Mouse (Mus musculus): ENCODE measurements around the gene Sfxn3.

The Sfxn3 gene

DNA sequence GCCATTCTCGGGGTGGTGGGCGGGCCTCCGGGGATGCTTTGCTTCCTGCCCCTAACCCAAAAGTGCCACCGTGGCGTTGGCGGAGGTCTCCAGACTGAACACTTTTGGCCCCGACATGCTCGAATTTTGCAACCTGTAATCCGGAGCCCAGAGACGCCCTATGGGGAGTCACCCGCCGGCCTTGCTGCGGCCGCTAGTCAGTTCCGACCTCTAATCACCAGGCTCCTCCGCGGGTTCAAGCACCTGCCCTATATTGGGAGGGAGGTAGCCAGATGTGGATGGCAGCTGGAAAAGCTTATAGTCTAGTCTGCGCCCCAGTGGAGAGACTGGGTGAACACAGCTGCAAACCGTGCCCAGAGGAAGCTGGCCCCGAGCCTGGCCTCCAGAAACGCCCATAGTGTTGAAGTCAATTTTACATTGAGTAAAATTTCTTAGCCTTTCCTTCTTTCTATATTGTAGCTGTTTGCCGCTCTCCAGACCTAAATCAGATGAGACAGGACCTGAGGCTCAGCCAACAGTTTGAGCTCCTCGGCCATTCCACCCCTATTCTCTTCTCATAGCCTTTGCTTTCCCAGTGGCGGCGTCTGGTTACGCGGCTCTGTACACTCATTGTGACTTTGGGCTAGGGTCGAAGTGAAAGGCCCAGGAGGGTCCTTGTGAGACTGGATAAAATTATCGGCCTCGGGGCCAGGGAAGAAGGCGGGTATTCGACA is 28.2 kb downstream of the Sfxn3 start:
- no peak for DNase-seq (ENCODE audit: low spot score)

DNA sequence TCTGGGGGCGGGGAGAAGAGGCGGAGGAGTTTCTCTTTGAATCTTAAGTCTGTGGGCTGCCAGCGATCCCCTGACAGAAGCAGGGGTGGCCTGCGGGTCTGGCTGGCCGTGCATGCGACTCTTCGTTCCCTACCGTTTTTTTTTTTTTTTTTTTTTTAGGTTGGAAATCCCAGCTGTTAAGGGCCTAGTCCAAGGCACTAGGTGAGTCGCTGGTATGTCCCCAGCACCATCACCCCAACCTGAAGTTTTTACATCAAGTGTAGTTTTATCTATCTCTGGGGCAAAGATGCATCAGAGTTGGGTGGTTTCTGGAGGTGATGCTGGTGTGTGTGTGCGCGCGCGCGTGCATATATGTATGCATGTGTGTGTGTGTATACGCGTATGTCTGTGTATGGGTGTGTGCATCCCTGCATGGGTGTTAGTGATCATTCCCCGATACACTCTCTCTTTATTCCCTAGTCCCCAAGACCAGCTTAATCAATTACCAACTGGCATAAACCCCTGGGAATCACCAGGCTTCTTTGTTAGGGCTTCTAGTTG is 28.8 kb downstream of the Sfxn3 start:
- DNase-seq (ENCODE audit: low spot score), result no peak

DNA sequence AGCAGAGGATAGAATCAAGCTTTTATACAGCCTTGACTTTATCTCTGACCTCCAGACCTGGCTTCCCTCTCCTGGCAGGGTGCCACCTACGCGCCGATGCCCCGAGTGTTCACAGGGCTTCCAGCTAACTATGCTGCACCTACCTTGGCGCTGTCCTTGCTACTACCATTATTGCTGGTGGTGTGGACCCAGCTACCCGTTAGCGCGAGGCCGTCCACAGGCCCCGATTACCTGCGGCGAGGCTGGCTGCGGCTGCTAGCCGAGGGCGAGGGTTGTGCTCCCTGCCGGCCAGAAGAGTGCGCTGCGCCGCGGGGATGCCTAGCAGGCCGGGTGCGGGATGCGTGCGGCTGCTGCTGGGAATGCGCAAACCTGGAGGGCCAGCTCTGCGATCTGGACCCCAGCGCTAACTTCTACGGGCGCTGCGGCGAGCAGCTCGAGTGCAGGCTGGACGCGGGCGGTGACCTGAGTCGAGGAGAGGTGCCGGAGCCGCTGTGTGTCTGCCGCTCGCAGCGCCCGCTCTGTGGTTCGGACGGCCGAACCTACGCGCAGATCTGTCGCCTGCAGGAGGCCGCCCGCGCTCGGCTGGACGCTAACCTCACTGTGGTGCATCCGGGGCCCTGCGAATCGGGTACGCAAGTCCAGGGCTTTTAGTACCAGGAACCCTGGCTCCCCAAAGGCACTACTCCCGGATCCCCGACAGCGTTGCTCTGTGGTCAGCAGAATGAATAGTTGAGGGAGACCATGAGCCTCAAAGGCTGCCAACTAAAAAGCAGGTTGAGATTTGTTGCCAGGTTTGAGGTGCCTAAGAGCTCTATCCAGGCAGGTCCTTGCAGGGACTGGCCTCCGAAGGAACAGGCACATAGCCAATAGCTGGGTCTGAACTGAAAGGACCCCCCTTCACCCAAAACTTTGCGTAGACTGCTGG is 29.5 kb downstream of the Sfxn3 start:
- peak; percentile 27 for DNase-seq (ENCODE audit: low spot score)

DNA sequence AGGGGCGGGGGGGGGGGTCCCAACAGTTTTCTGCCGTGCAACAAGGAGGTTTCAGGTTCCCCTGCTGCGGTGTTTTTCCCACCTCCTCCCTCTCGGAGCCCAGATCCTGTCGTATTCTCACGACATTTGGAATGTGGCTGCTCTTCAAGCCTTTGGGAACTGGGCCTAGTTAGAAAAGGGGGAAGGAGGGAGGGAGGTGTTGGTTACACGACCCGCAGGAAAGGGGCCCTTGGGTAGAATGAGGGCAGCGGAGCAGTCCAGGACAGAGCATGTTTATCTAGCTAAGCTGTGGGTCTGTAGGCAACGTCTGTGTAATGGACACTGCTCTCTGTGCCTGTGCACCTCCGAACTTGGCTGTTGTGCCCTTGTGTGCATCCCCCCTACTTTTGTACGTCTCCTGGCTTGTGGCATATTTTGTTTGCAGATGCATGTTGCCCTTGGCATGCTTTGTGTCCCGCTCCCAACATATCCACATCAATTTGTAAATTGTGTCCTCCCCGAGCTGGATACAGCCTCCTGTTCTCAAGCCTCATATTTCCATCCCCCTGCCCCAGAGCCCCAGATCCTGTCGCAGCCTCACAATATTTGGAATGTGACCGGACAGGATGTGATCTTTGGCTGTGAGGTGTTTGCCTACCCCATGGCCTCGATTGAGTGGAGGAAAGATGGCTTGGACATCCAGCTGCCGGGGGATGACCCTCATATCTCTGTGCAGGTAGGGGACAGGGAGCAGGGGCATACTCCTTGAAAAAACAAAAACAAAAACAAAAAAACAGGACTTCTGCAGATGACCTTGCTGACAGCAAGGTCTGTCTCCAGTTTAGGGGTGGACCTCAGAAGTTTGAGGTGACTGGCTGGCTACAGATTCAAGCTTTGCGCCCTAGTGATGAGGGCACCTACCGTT is 30.7 kb downstream of the Sfxn3 start:
- no peak for DNase-seq (ENCODE audit: low spot score)

DNA sequence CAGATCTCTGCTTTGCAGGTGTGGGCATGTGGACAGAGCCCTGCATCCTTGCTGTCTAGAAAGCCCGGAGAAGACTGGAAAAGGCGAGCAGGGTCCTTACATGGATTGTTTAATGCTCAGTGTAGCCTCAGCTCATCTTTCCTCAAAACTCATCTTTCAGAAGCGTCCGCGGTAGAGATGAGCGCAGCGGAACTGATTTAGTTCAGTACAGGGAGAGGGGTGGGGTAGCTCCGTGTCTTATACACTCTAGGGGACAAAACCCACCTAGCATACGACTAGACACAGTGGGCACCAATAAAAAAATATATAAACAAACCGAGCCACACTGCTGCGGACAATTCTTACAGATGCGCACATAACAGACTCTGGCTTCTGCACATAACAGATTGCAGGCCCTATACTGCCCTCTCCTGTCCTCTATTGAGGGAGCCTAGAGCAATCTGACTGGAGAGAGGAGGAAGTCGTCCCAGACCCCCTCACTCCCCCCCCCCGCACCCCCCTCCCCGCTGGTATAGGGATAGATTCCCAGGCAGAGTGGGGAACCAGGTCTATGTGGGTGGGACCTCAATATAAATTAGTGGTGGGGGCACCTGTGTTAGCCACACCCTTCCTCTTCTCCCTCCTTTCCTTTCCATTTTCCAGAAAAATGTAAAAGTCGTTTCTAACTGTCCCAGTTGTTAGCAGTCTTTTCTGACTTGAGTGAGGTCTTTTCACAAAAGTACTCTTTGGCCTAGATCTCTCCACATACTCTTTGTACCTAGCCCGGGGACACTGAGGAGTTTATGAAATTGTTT is 31.9 kb downstream of the Sfxn3 start:
- DNase-seq (ENCODE audit: low spot score), result no peak

DNA sequence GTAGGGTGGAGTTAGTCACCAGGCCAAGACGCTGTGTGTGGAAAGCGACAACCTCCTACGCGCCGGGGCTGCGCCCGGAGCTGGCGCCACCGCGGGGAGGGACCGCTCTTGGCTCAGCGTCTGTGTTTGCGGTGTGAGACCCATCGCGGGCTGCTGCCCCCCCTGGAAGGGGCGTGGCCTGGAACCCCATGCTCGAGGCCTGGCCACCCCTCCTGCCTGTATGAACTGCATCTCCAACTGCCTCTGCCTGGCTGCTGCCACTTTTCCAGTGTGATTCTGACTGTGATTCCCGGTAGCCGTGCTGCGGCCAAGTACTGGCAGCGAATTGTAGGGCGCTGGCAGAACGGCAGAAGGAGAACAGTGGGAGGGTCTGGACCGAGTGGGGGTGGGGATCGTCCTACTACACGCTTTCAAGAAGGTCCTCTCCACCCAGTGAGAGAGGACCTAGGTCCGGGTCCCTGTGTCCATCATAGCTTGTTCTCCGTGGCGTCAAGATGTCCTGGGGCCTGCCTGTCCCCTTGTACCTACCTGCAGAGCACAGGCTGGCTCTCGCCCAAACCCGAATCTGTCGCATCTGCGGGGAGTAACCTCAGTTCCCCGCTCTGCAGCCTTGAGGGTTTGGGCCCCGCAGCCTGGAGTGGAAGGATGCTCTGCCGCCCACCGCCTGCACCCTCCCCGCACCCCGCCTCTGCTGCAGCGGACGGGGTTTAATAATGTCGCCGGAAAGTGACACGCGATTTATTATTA is 32.6 kb downstream of the Sfxn3 start:
- peak; percentile 71 for DNase-seq (ENCODE audit: low spot score)

DNA sequence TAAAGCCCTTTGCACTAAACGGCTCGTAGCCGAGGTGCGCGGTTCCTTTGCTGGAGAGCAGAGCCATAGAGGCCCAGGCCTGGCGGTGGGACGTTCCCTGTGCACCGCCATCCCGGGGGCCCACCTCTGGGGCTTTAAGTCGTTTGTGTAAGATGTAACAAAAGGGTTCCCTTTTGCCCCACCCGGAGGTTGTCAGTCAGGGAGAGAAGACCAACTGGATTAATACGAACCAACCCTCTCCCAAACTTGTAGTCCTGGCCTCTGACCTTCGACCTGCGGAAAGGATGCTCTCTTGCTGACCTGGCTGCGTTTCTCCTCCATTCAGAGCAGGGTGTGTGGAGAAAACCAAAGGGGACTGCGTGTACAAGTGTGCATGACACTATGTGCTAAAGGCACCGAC is 33.4 kb downstream of the Sfxn3 start:
- DNase-seq (ENCODE audit: low spot score), result no peak

DNA sequence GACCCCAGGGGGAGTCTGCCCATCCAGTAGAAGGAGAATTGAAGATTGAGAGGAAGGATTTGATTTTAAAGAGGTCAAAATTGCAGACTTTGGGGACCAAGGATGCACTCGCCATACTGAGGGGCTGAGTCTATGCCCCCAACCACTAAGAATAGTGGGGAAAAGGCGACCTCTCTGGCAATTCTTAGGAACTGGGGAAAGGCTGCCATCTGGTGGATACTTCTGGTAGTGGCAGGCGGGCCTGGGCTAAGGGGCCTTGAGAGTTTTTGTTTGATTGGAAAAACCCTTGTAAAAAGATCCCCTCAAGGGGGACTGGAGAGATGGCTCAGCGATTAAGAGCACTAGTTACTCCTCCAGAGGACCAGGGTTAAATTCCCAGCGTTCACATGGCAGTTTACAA is 34.0 kb downstream of the Sfxn3 start:
- peak; percentile 66 for DNase-seq (ENCODE audit: low spot score)

DNA sequence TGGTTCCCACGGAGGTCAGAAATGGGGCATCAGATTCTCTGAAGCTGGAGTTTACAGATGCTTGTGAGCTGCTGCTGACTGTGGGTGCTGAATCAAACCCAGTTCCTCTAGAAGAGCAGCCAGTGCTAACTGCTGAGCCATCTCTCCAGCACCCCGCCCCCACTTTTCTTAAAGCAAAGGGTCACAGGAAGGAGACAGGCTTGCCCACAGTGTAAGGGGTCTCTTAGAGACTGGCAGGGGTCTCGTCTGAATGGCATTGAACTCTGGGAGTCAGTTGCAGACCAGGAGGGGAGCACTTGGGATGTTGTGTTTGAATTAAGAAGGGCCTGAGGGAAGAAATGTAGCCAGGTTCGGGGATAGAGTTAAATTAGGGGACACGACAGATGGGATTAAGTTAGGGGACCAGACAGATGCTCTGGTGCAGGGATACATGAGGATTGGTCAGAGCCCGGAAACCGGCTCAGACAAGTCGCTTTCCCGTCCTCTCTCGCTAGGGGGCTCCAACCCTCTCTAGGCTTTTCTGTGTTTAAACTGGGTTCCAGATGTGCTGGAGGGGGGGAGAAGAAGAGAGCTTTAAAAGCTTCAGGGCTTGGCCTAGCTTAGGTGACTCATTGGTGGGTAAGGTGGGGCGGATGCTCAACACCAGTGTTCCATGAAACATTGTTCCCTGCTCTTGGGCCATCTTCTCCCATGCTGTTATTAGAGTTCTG is 34.7 kb downstream of the Sfxn3 start:
- peak; percentile 42 for DNase-seq (ENCODE audit: low spot score)

DNA sequence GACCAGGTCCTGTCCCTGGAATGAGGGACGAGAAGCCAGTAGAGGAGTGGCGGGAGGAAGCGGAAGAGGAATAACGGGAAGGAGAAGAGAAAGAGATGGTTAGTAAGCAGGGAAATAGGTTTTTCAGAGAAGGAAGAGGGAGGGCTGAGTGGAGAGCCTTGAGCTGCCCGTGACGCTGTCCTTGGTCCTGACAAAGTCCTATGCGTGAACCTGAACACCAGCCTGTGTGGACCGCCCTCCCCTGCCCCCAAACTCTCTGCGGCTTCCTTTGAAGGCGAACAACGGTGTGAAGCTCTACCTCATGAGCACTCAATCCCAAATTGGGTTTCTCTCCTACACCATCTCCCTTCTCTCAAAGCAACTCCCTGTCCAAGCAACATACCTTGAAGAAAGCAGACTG is 50.6 kb downstream of the Sfxn3 start:
- DNase-seq (ENCODE audit: low spot score), result no peak

DNA sequence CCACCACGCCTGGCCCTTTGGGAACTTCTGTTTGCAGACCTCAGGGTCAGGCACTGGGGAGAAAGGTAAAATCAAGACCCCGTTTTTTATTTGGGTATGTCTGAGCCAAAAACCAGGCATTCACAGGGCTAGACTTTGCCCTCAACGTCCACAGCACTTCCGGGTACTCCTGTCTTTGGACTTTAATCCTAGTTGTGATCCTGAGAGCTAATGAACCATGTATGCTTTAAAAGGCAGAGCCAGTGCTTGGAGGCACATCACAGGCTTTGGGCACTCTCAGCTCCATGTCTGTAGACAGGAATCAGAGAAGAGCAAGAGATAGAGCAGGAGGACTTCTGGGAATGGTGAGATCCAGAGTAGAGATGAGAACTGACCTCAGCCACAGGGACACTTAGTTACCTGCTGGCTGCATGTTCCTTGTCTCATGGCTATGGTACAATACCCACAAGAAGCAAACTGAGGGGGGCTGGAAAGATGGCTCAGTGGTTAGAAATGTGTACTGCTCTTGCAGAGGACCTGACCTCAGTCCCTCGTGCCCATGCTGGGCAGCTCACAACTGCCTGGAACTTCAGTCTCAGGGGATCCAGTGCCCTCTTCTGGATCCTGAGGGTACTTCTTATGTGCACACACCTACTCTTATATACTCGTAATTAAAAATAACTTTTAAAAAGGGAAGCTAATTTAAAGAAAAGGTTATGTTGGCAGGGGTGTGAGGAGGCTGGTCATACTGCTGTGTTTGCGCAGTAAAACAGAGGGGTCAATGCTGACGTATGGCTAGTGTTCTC is 53.4 kb downstream of the Sfxn3 start:
- DNase-seq (ENCODE audit: low spot score), result no peak

DNA sequence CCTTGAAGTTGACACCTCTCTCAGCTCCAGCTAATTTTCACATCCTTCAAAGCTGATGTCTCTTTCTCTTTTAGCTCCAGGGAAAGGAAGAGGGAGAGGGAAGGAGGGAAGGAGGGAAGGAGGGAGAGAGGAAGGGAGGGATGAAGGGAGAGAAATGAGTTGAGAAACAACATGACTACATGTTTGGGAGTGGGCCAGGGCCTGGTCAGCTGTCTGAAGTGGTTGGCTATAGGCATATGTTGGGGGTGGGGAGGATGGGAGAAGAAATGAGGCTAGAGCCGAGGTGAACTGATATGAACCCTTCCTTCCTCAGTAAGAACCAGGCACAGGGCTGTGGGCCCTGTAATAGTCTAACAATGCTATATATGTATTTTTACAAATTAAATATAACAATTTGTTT is 58.3 kb downstream of the Sfxn3 start:
- no peak for DNase-seq (ENCODE audit: low spot score)

Data from T-cell, adult 2 months (primary cell).